Mouse (Mus musculus): Measurements from ENCODE around the gene Crybb2.

DNA sequence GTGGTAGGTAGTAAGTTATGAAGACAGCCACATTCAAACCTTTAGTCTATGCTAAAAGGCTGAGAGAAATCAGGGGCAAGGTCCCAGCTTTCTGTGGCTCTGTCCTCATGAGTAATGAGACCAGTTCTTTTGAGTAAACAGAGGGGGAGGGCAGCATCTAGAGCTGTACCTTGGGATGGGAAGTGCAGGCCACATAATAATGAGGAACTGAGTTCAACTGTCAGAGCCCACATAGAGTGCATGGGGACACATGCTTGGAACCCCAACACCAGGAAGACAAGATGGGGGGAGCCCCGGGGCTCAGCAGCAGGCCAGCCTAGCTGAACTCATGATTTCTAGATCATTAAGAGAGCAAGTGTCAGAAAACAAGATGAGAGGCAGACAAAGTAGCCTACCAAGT, 52.9 kb downstream of the Crybb2 start:
- TF ChIP-seq POLR2A (IDR thresholded peaks at IDR 0.05; ENCODE audit: insufficient read length, low read depth) (no peak), MYOD1 (IDR thresholded peaks at IDR 0.05; ENCODE audit: control insufficient read depth in 1 of 3, insufficient read length in 2 of 3, low read depth in 2 of 3) (no peak), CEBPB (IDR thresholded peaks at IDR 0.05; ENCODE audit: insufficient read depth, poor library complexity, severe bottlenecking) (no peak)

Measured in myocyte (in vitro differentiated cells).